Comparison of ENCODE assay signal across 31 mouse cellular contexts in the genomic region with DNA sequence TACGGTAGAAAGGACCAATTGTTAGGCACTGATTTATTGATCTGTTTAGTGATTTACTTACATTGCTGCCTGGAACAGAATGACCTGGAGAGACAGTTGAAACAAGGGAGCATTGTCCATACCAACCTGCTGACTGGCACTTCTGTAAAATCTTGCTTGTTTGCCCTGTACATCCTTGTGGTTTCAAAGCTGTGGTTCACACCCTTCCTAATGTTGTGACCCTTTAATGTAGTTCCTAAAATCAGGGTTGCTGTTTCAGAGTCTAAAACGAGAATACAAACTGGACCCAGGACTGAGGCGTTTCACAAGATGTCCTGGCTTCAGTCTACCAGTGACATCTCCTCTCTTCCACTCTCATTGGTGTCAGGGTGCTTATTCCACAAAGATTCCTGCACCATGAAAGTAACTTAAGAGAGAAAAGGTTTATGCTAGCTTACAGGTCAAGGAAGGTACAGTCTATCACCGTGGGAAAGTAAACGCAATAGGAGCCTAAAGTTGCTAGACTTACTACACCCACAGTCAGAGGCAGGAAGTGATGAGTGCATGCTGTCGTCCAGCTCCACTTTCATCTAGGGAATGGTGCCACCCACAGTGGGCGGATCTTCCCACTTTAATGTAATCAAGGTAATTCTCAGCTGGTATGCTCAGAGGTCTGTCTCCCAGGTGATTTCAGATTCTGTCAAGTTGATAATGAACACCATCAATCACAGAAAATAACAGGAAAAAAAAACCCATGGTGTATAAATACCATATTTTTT. TPM values are rescaled to one million over a fixed set of nuclear protein-coding genes. Genes with fewer than 3 reads are reported as not detected.
DNase-seq lines count a peak whose midpoint lies in the region; ATAC-seq lines count a peak whose summit lies in the region.
"Had no signal": no experiment of that assay in that cellular context is flagged by ENCODE, and none has a peak within 500 bp of the region (broad histone marks: within the 10 kb centered on the region; RNA-seq: fewer than 3 reads in every experiment).

No protein-coding gene starts in this region.

- ATAC-seq in activated CD4-positive, CD25-positive, alpha-beta regulatory T cell, adult 4 months: peak; percentile 26
- ATAC-seq in megakaryocyte, adult 5-6 weeks (ENCODE audit: poor library complexity, severe bottlenecking): peak; percentile 88
- no peak for ATAC-seq in heart, embryonic 12.5 days (ENCODE audit: insufficient number of reproducible peaks, low FRiP score)
- no peak for ATAC-seq in hindbrain, embryonic 13.5 days (ENCODE audit: low FRiP score)
- ATAC-seq: forebrain, embryonic 14.5 days; liver, embryonic 12.5 days; liver, postnatal 0 days; lung, postnatal 0 days had no signal

- no peak overlapping the region for H3K4me2 ChIP-seq in heart, embryonic 12.5 days
- no peak overlapping the region for H3K4me2 ChIP-seq in hindbrain, embryonic 13.5 days
- H3K4me2 ChIP-seq: embryonic facial prominence, embryonic 12.5 days; heart, embryonic 11.5 days; hindbrain, embryonic 14.5 days; liver, embryonic 12.5 days; midbrain, embryonic 12.5 days; neural tube, embryonic 13.5 days; stomach, embryonic 15.5 days had no signal

- H3K36me3 ChIP-seq in heart, embryonic 12.5 days: peaks cover 49% of the 10 kb centered on the region
- H3K36me3 ChIP-seq in hindbrain, embryonic 13.5 days: peaks cover 45% of the 10 kb centered on the region

- no peak overlapping the region for H3K9ac ChIP-seq in heart, embryonic 12.5 days
- H3K9ac ChIP-seq in hindbrain, embryonic 13.5 days: no peak overlapping the region
- H3K9ac ChIP-seq: embryonic facial prominence, embryonic 12.5 days; hindbrain, embryonic 14.5 days; liver, embryonic 12.5 days; liver, postnatal 0 days; midbrain, embryonic 12.5 days; neural tube, embryonic 13.5 days; stomach, embryonic 15.5 days had no signal

- no peak overlapping the region for H3K27ac ChIP-seq in heart, embryonic 12.5 days (ENCODE audit: poor library complexity, severe bottlenecking)
- H3K27ac ChIP-seq in hindbrain, embryonic 13.5 days: no peak overlapping the region
- H3K27ac ChIP-seq: embryonic facial prominence, embryonic 12.5 days; hindbrain, embryonic 14.5 days; liver, embryonic 12.5 days; midbrain, embryonic 12.5 days; neural tube, embryonic 13.5 days; stomach, embryonic 15.5 days had no signal

- H3K4me1 ChIP-seq in heart, embryonic 12.5 days (replicated peaks): 0 out of 2 replicates have a peak, but pooled peaks cover 3% of the 10 kb centered on the region
- H3K4me1 ChIP-seq in hindbrain, embryonic 13.5 days (replicated peaks): no peaks in the 10 kb centered on the region
- H3K4me1 ChIP-seq: embryonic facial prominence, embryonic 12.5 days; liver, embryonic 12.5 days; midbrain, embryonic 12.5 days; stomach, embryonic 15.5 days had no signal

- DNase-seq in CD4-positive, CD25-positive, alpha-beta regulatory T cell, adult 2 months (ENCODE audit: low read depth, low spot score): peak; percentile 44
- DNase-seq in heart, adult 11 months: no peak
- DNase-seq: adrenal gland, adult 2 months; cerebellum, adult 9-10 months; cerebellum, postnatal 36 days; embryo, embryonic 11 days; gastrocnemius, postnatal 14 days; heart, adult 18-20 months; heart, postnatal 4 days; kidney, adult 11 months; kidney, postnatal 25 days; liver, postnatal 0 days; lung, postnatal 4 days had no signal

- H3K9me3 ChIP-seq in heart, embryonic 12.5 days (replicated peaks): peaks cover 5% of the 10 kb centered on the region; the same call in 1 of the 2 replicates
- H3K9me3 ChIP-seq in hindbrain, embryonic 13.5 days: peaks cover 4% of the 10 kb centered on the region; the same call in 1 of the 2 replicates
- H3K9me3 ChIP-seq: embryonic facial prominence, embryonic 12.5 days; midbrain, embryonic 12.5 days; neural tube, embryonic 13.5 days; stomach, embryonic 15.5 days had no signal

- WGBS in heart, embryonic 12.5 days: 84% methylated on average over 7 of the region's 7 CpGs
- WGBS in hindbrain, embryonic 13.5 days: 85% methylated on average over 7 of the region's 7 CpGs

- no peaks in the 10 kb centered on the region for H3K27me3 ChIP-seq in heart, embryonic 12.5 days (replicated peaks)
- no peaks in the 10 kb centered on the region for H3K27me3 ChIP-seq in hindbrain, embryonic 13.5 days
- H3K27me3 ChIP-seq: embryonic facial prominence, embryonic 12.5 days; liver, embryonic 12.5 days; midbrain, embryonic 12.5 days; neural tube, embryonic 13.5 days; stomach, embryonic 15.5 days had no signal

- no peak overlapping the region for H3K4me3 ChIP-seq in heart, embryonic 12.5 days
- H3K4me3 ChIP-seq in hindbrain, embryonic 13.5 days: no peak overlapping the region
- H3K4me3 ChIP-seq: embryonic facial prominence, embryonic 12.5 days; liver, embryonic 12.5 days; midbrain, embryonic 12.5 days; neural tube, embryonic 13.5 days; stomach, embryonic 15.5 days had no signal

RNA-seq across cellular contexts. Expression of a gene that starts 17.5 kb away (rescaled TPM):
- not detected for polyA plus RNA-seq in activated CD4-positive, CD25-positive, alpha-beta regulatory T cell, adult 4 months (2017; shearing (Covaris generic))
- not detected in 2 replicates for total RNA-seq in megakaryocyte, adult 5-6 weeks (2015)
- not detected in 2 replicates for total RNA-seq in megakaryocyte, adult 5-6 weeks (2017)
- polyA plus RNA-seq in heart, embryonic 12.5 days (2016; fragmentation: Nextera tagmentation; extraction: Ambion mirVana): 18.0 and 18.7 TPM in 2 replicates
- polyA plus RNA-seq in hindbrain, embryonic 13.5 days (2015; fragmentation: Nextera tagmentation; extraction: Ambion mirVana): 0.08 and 0.17 TPM in 2 replicates
- total RNA-seq: adrenal gland, adult 2 months; layer of hippocampus, adult 18-20 months; left cerebral cortex, adult 18-20 months; left cerebral cortex, postnatal 25 days; midbrain, postnatal 0 days had no signal
- polyA plus RNA-seq: adrenal gland, adult 2 months; forebrain, embryonic 14.5 days; hindbrain, embryonic 14.5 days; kidney, embryonic 14.5 days; midbrain, embryonic 12.5 days; midbrain, postnatal 0 days had no signal

RNA-seq across cellular contexts. Expression of a gene that starts 24.6 kb away (rescaled TPM):
- polyA plus RNA-seq in activated CD4-positive, CD25-positive, alpha-beta regulatory T cell, adult 4 months (2017; shearing (Covaris generic)): 100 to 1,000 TPM; 185 to 248 TPM
- total RNA-seq in megakaryocyte, adult 5-6 weeks (2015): 90.2 and 109 TPM in 2 replicates
- total RNA-seq in megakaryocyte, adult 5-6 weeks (2017): 98.0 and 125 TPM in 2 replicates
- polyA plus RNA-seq in heart, embryonic 12.5 days (2016; fragmentation: Nextera tagmentation; extraction: Ambion mirVana): 96.9 and 97.9 TPM in 2 replicates
- 120 and 122 TPM in 2 replicates for polyA plus RNA-seq in hindbrain, embryonic 13.5 days (2015; fragmentation: Nextera tagmentation; extraction: Ambion mirVana)

RNA-seq across cellular contexts. Expression of a gene that starts 29.6 kb away (rescaled TPM):
- 10 to 100 TPM; 34.6 to 41.3 TPM for polyA plus RNA-seq in activated CD4-positive, CD25-positive, alpha-beta regulatory T cell, adult 4 months (2017; shearing (Covaris generic))
- total RNA-seq in megakaryocyte, adult 5-6 weeks (2015): 52.0 and 52.9 TPM in 2 replicates
- 57.5 and 64.0 TPM in 2 replicates for total RNA-seq in megakaryocyte, adult 5-6 weeks (2017)
- 79.1 and 79.3 TPM in 2 replicates for polyA plus RNA-seq in heart, embryonic 12.5 days (2016; fragmentation: Nextera tagmentation; extraction: Ambion mirVana)
- 91.5 and 93.0 TPM in 2 replicates for polyA plus RNA-seq in hindbrain, embryonic 13.5 days (2015; fragmentation: Nextera tagmentation; extraction: Ambion mirVana)

RNA-seq across cellular contexts. Expression of a gene that starts 56.2 kb away (rescaled TPM):
- 10 to 100 TPM; 39.4 to 50.8 TPM for polyA plus RNA-seq in activated CD4-positive, CD25-positive, alpha-beta regulatory T cell, adult 4 months (2017; shearing (Covaris generic))
- total RNA-seq in megakaryocyte, adult 5-6 weeks (2015): 21.5 and 22.6 TPM in 2 replicates
- total RNA-seq in megakaryocyte, adult 5-6 weeks (2017): 98.2 and 120 TPM in 2 replicates
- polyA plus RNA-seq in heart, embryonic 12.5 days (2016; fragmentation: Nextera tagmentation; extraction: Ambion mirVana): 28.7 and 29.9 TPM in 2 replicates
- 43.9 and 44.5 TPM in 2 replicates for polyA plus RNA-seq in hindbrain, embryonic 13.5 days (2015; fragmentation: Nextera tagmentation; extraction: Ambion mirVana)

Comparison
In these comparisons a context has a peak if more than half of its experiments do, and no peak if none do; other contexts are left out.
1. ATAC-seq: peak in activated CD4-positive, CD25-positive, alpha-beta regulatory T cell, adult 4 months (single experiment) and megakaryocyte, adult 5-6 weeks (single experiment); none in heart, embryonic 12.5 days (single experiment) and hindbrain, embryonic 13.5 days (single experiment).
2. RNA of a gene that starts 17.5 kb away (polyA plus RNA-seq): 18.0 to 18.7 TPM in heart, embryonic 12.5 days; not detected in activated CD4-positive, CD25-positive, alpha-beta regulatory T cell, adult 4 months and 0.08 to 0.17 TPM in hindbrain, embryonic 13.5 days; every median in the first group is over 10 times any median in the second.